Mouse (Mus musculus): Measurements from ENCODE around the gene Zfp296.

Gene Zfp296

GRCm38 (mm10) chr7:19561765-19562642 is 15.1 kb upstream of the Zfp296 start:
- DNase-seq (ENCODE audit: low read depth in 2 of 2, low spot score in 2 of 2) = peak; percentile 87 to 88

- no peak for DNase-seq (ENCODE audit: low read depth in 2 of 2, low spot score in 2 of 2)
These were observed 14.3 kb upstream of the Zfp296 start, which contains the start of gene Ppp1r37 for GRCm38 (mm10) chr7:19562643-19563410. Gene Ppp1r37, minus strand, starts transcription at chr7:19563076.

GRCm38 (mm10) chr7:19563884-19564283 is 13.2 kb upstream of the Zfp296 start:
- no peak for DNase-seq (ENCODE audit: low read depth in 2 of 2, low spot score in 2 of 2)

GRCm38 (mm10) chr7:19564455-19564854 is 12.6 kb upstream of the Zfp296 start:
- DNase-seq (ENCODE audit: low read depth in 2 of 2, low spot score in 2 of 2) = no peak

- DNase-seq (ENCODE audit: low read depth in 2 of 2, low spot score in 2 of 2) = no peak
These were observed 11.3 kb upstream of the Zfp296 start for GRCm38 (mm10) chr7:19565803-19566202.

GRCm38 (mm10) chr7:19567426-19567825 is 9.7 kb upstream of the Zfp296 start:
- no peak for DNase-seq (ENCODE audit: low read depth in 2 of 2, low spot score in 2 of 2)

- no peak for DNase-seq (ENCODE audit: low read depth in 2 of 2, low spot score in 2 of 2)
These were observed 7.4 kb upstream of the Zfp296 start for GRCm38 (mm10) chr7:19569647-19570046.

GRCm38 (mm10) chr7:19572926-19573775 is 3.9 kb upstream of the Zfp296 start:
- DNase-seq (ENCODE audit: low read depth in 2 of 2, low spot score in 2 of 2) = peak; percentile 76 to 77

- no peak for DNase-seq (ENCODE audit: low read depth in 2 of 2, low spot score in 2 of 2)
These were observed 3.3 kb upstream of the Zfp296 start for GRCm38 (mm10) chr7:19573776-19574140.

GRCm38 (mm10) chr7:19575559-19575958 is 1.5 kb upstream of the Zfp296 start:
- DNase-seq (ENCODE audit: low read depth in 2 of 2, low spot score in 2 of 2) = no peak

- no peak for DNase-seq (ENCODE audit: low read depth in 2 of 2, low spot score in 2 of 2)
These were observed 859 bp downstream of the Zfp296 start for GRCm38 (mm10) chr7:19577877-19578414.

- no peak for DNase-seq (ENCODE audit: low read depth in 2 of 2, low spot score in 2 of 2)
These were observed 1.3 kb downstream of the Zfp296 start for GRCm38 (mm10) chr7:19578436-19578835.

- DNase-seq (ENCODE audit: low read depth in 2 of 2, low spot score in 2 of 2) = no peak
These were observed 2.7 kb downstream of the Zfp296 start for GRCm38 (mm10) chr7:19579751-19580150.

GRCm38 (mm10) chr7:19580634-19581033 is 3.5 kb downstream of the Zfp296 start:
- DNase-seq (ENCODE audit: low read depth in 2 of 2, low spot score in 2 of 2) = no peak

- no peak for DNase-seq (ENCODE audit: low read depth in 2 of 2, low spot score in 2 of 2)
These were observed 9.2 kb downstream of the Zfp296 start for GRCm38 (mm10) chr7:19586269-19586668.

GRCm38 (mm10) chr7:19589207-19589606 is 12.1 kb downstream of the Zfp296 start:
- DNase-seq (ENCODE audit: low read depth in 2 of 2, low spot score in 2 of 2) = peak in 1 of 2 experiments; percentile 42

- peak; percentile 69 to 77 for DNase-seq (ENCODE audit: low read depth in 2 of 2, low spot score in 2 of 2)
These were observed 12.8 kb downstream of the Zfp296 start for GRCm38 (mm10) chr7:19589917-19590316.

- no peak for DNase-seq (ENCODE audit: low read depth in 2 of 2, low spot score in 2 of 2)
These were observed 16.1 kb downstream of the Zfp296 start for GRCm38 (mm10) chr7:19593061-19593730.

GRCm38 (mm10) chr7:19600562-19600961 is 23.5 kb downstream of the Zfp296 start:
- no peak for DNase-seq (ENCODE audit: low read depth in 2 of 2, low spot score in 2 of 2)

GRCm38 (mm10) chr7:19603055-19603454 is 26.0 kb downstream of the Zfp296 start:
- no peak for DNase-seq (ENCODE audit: low read depth in 2 of 2, low spot score in 2 of 2)
